Mouse (Mus musculus): ENCODE measurements around the gene Supt3. TPM values are rescaled to one million over a fixed set of nuclear protein-coding genes. Genes with fewer than 3 reads are reported as not detected.

Supt3 gene
- 10.7 to 13.6 TPM (median 11.2 TPM) in 4 replicates for total RNA-seq (2023; ENCODE audit: inconsistent age)

DNA sequence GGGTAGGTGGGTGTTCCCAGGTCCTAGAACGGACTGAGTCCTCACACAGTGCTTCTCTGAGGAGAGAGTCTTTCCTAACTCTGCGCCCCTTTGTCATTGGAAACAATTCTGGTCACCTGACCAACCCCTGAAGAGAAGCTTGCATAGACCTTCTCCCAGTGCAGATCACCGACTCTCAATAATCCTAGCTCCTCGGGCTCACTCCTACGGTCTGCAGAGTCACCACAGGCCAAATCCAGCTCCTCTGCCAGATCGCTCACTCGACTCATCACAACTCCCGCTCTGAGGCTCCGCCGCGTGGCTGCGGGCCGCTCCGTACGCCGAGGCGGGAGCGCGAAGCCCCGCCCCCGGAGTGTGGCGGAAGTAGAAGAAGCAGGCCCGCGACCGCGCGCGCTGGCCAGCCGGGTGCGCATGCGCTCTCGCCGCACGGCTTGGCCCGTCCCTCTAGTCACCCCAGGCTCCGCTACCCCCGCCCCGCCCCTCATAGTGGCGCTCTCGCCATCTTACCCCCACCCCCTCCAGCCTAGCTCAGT is at the start of gene Supt3:
Gene Supt3 (plus strand): TSS at position 415 of the 533 bp plus-strand sequence.

DNA sequence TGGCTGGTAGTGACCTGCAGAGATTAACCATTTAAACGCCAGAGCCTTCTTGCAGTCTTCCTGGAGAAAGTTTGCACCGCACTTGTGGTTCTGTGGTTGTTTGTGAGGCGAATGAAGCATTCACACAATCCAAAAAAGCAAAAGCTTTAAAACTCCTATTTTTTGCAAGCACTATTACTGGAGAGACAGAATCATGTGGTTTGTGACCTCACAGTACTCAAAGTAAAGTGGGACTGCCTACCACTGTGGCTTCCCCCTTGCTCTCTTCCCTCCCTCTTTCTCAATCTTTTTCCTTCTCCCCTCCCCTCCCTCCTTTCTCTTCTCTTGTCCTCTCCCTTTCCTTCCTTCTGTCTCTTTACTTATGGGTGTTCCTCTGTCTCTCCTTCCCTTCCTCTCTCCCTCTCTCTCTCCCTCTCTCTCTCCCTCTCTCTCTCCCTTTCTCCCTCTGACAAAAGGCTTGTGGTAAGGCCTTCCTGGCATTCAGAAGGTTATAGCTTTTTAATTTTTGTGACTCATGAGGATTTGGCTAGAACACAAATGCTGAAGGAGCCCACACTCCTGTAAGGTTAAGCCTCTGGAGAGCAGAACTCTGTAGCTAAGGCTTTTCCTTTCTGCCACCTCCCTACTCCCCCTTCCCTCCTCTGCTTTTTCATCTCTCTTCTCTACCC is 37.7 kb downstream of the Supt3 start, which contains the start of gene Runx2:
Gene Runx2 (minus strand): TSS at position 290 of the 668 bp plus-strand sequence.

Other genes starting within 250 kb of the Supt3 start
- gene Runx2, start 37.6 kb downstream of the Supt3 start, total RNA-seq (2023; ENCODE audit: inconsistent age) = 0.63 to 1.6 TPM (median 1.00 TPM) in 4 replicates

Data from B cell, adult (primary cell).